Mouse (Mus musculus) heart, adult 2 months (tissue): ENCODE measurements around the gene Gnaq.

Experiments
- CTCF ChIP-seq: fragments of 200-600 bp; IDR thresholded peaks from 2 replicates; pipeline ENCODE4 v1.8.1; 2022; ENCODE audit warnings: antibody characterized with exemption, mild to moderate bottlenecking, moderate library complexity
- EP300 ChIP-seq: fragments of 200-500 bp; IDR thresholded peaks from 2 replicates; pipeline ENCODE4 v1.6.1; 2011; ENCODE audit warnings: low read depth, low read length, control low read depth; ENCODE audit not compliant: insufficient read depth
- POLR2A ChIP-seq: fragments of 200-500 bp; IDR thresholded peaks from 2 replicates; pipeline ENCODE4 v1.6.1; 2011; ENCODE audit warnings: mild to moderate bottlenecking, low read depth, low read length, control low read depth; ENCODE audit not compliant: insufficient read depth

DNA sequence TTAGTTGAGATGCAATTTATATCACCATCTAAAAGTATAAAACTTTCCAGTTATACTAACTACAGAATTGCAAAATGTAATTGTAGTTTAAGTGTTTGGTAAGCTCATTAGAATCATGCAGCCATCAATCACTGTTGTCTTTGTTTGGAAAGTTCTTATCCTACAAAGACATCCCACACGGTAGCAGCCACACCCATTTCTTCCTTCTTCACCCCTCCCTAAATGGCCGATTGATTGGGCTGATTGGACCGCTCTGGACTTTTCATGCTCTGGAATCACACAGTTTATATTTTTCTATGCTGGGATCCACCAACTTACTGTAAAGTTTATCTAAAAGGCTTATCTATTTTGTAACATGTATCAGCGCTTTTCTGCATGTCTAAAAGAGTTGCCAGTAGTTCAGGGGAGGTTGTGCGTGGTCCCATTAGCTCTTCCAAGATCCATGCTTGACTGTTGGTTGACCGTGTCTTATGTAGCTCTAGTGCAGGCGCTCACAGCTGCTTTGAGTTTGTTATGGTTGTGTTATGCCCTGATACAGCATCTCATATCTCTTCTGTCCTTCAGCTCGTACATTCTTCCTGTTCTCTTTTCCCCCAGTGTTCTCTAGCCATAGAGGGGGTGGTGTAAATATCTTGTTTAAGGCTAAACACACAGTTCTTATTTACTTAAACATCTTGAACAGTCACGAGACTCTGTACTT is 56.6 kb downstream of the Gnaq start:
- TF ChIP-seq EP300: no peak
- TF ChIP-seq CTCF: no peak
- no peak for TF ChIP-seq POLR2A
